Mouse (Mus musculus) heart, embryonic 10.5 days (tissue): Measurements from ENCODE around the gene Lin7c. TPM values are rescaled to one million over a fixed set of nuclear protein-coding genes. Genes with fewer than 3 reads are reported as not detected.

Experiments used
- DNase-seq: peaks from one replicate; pipeline ENCODE4 v3.0.0-alpha.2; 2017; ENCODE audit warnings: low spot score
- H3K27ac ChIP-seq: fragments of 300-500 bp; sonication (generic); 2 replicates; pipeline ENCODE4 v1.5.1; 2016; ENCODE audit warnings: mild to moderate bottlenecking
- H3K27me3 ChIP-seq: fragments of 300-500 bp; sonication (generic); 2 replicates; pipeline ENCODE4 v1.6.1; 2016; ENCODE audit warnings: mild to moderate bottlenecking; ENCODE audit not compliant: poor library complexity, insufficient read depth, severe bottlenecking
- H3K36me3 ChIP-seq: fragments of 300-500 bp; sonication (generic); 2 replicates; pipeline ENCODE4 v1.6.1; 2016; ENCODE audit warnings: mild to moderate bottlenecking, moderate library complexity
- H3K4me1 ChIP-seq: fragments of 300-500 bp; sonication (generic); 2 replicates; pipeline ENCODE4 v1.6.1; 2016; ENCODE audit warnings: mild to moderate bottlenecking
- H3K4me3 ChIP-seq: fragments of 300-500 bp; sonication (generic); 2 replicates; pipeline ENCODE4 v1.5.1; 2016; ENCODE audit warnings: mild to moderate bottlenecking, moderate library complexity
- H3K9me3 ChIP-seq: fragments of 300-500 bp; sonication (generic); 2 replicates; pipeline ENCODE4 v1.6.1; 2016; ENCODE audit warnings: mild to moderate bottlenecking, moderate library complexity
- WGBS: fragments of 180-500 bp; shearing (Covaris S2); methylation state at CpG from one replicate; pipeline ENCODE4 v1.1.7; 2016; 5-methylcytosine and 5-hydroxymethylcytosine counted together
- polyA plus RNA-seq: library from polyadenylated mRNA; unstranded; fragments of >200 nt; fragmentation: Nextera tagmentation; extraction: Ambion mirVana; gene quantifications from 2 replicates; pipeline ENCODE4 v1.2.1, GENCODE M21; 2016

Gene Lin7c
- polyA plus RNA-seq, 1 experiment from 2014 or later = 54.3 TPM

DNA sequence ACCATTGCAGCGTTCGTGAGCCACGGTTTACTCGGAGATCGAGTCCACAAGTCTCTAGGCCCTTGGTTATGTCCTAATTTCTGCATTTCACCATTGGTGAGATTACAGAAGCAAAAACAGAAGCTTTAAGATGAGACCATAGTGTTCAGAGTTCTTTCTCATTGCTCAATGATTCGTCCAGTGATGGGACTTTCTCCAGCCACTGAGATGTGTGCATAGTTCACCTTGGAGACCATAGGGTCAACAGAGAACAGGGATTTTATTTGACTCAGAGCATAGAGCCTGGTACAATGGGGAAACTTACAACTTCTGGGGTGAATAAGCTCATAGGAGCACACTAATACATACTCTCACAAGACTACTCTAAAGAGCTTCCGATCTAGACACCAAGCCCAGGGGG lies 29.8 kb downstream of the Lin7c start:
- Histone ChIP-seq H3K9me3 (no peaks in the 10 kb centered on the region), H3K27ac (peak overlapping the region; percentile 75), H3K36me3 (peaks cover under 1% of the 10 kb centered on the region; the same call in 1 of the 2 replicates), H3K4me3 (peak overlapping the region; percentile 19), H3K27me3 (no peaks in the 10 kb centered on the region), H3K4me1 (peaks cover 34% of the 10 kb centered on the region)
- WGBS = 80% methylated on average over 7 of the region's 7 CpGs
- no peak for DNase-seq

GRCm38 (mm10) chr2:109921298-109922035 lies 30.8 kb downstream of the Lin7c start:
- Histone ChIP-seq H3K4me3 (no peak overlapping the region), H3K36me3 (peaks cover 7% of the 10 kb centered on the region), H3K27ac (no peak overlapping the region), H3K27me3 (no peaks in the 10 kb centered on the region), H3K9me3 (no peaks in the 10 kb centered on the region), H3K4me1 (peaks cover 34% of the 10 kb centered on the region)
- no peak for DNase-seq
- 61% methylated on average over 8 of the region's 8 CpGs for WGBS

- Histone ChIP-seq H3K4me1 (peaks cover 31% of the 10 kb centered on the region), H3K36me3 (peaks cover 11% of the 10 kb centered on the region), H3K27me3 (no peaks in the 10 kb centered on the region), H3K27ac (no peak overlapping the region), H3K9me3 (no peaks in the 10 kb centered on the region), H3K4me3 (no peak overlapping the region)
- WGBS = 90% methylated on average over 3 of the region's 3 CpGs
- DNase-seq = no peak
These were observed 31.7 kb downstream of the Lin7c start for GRCm38 (mm10) chr2:109922306-109922705.

GRCm38 (mm10) chr2:109923031-109923430 lies 32.4 kb downstream of the Lin7c start:
- Histone ChIP-seq H3K4me1 (peaks cover 31% of the 10 kb centered on the region), H3K4me3 (no peak overlapping the region), H3K27me3 (no peaks in the 10 kb centered on the region), H3K36me3 (peaks cover 11% of the 10 kb centered on the region), H3K27ac (no peak overlapping the region), H3K9me3 (no peaks in the 10 kb centered on the region)
- no peak for DNase-seq
- 85% methylated on average over 3 of the region's 3 CpGs for WGBS

DNA sequence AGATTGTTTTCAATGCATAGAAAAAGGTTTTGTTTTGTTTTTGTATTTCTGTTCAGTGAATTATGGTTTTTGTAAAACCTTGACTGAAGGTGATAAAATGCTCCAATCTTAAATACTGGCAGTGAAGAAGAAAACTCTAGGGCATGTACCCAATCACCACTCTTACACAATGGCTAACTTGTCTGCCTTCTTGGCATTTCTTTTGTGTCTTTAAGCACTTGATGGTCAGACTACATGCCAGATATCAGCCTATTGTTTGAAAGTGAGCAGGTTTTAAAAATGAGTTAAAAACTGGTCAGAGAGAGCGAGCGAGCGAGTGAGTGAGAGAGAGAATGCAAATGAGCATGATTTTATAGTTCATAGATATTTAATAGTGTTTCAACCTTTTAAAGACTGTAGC lies 33.3 kb downstream of the Lin7c start:
- peaks cover 33% of the 10 kb centered on the region for H3K4me1 ChIP-seq

GRCm38 (mm10) chr2:109926984-109927383 lies 36.3 kb downstream of the Lin7c start:
- peaks cover 15% of the 10 kb centered on the region for H3K36me3 ChIP-seq
- WGBS = 94% methylated on average over 4 of the region's 4 CpGs
- peaks cover 22% of the 10 kb centered on the region for H3K4me1 ChIP-seq
- H3K27me3 ChIP-seq = no peaks in the 10 kb centered on the region
- no peak for DNase-seq
- no peaks in the 10 kb centered on the region for H3K9me3 ChIP-seq
- H3K27ac ChIP-seq = no peak overlapping the region
- H3K4me3 ChIP-seq = no peak overlapping the region

More for the DNA sequence above, 33.3 kb downstream of the Lin7c start:
- H3K36me3 ChIP-seq = peaks cover 11% of the 10 kb centered on the region
- H3K27ac ChIP-seq = no peak overlapping the region
- H3K27me3 ChIP-seq = no peaks in the 10 kb centered on the region
- no peak overlapping the region for H3K4me3 ChIP-seq
- DNase-seq = no peak
- H3K9me3 ChIP-seq = no peaks in the 10 kb centered on the region
- 92% methylated on average over 3 of the region's 3 CpGs for WGBS

GRCm38 (mm10) chr2:109927446-109927845 lies 36.8 kb downstream of the Lin7c start:
- WGBS = 84% methylated on average over 7 of the region's 7 CpGs
- Histone ChIP-seq H3K27ac (no peak overlapping the region), H3K9me3 (no peaks in the 10 kb centered on the region), H3K27me3 (no peaks in the 10 kb centered on the region), H3K36me3 (peaks cover 15% of the 10 kb centered on the region), H3K4me3 (no peak overlapping the region), H3K4me1 (peaks cover 26% of the 10 kb centered on the region)
- no peak for DNase-seq

- Histone ChIP-seq H3K36me3 (peaks cover 15% of the 10 kb centered on the region), H3K9me3 (no peaks in the 10 kb centered on the region), H3K4me1 (peaks cover 29% of the 10 kb centered on the region), H3K27me3 (no peaks in the 10 kb centered on the region), H3K4me3 (no peak overlapping the region), H3K27ac (no peak overlapping the region)
- DNase-seq = no peak
These were observed 37.2 kb downstream of the Lin7c start for GRCm38 (mm10) chr2:109927876-109928275.

- H3K27ac ChIP-seq = 0 out of 2 replicates have a peak overlapping the region, but pooled peaks have one; percentile 62
- H3K27me3 ChIP-seq = no peaks in the 10 kb centered on the region
- DNase-seq = no peak
- H3K36me3 ChIP-seq = peaks cover 15% of the 10 kb centered on the region
- H3K4me3 ChIP-seq = no peak overlapping the region
- 62% methylated on average over 4 of the region's 4 CpGs for WGBS
- H3K4me1 ChIP-seq = peaks cover 39% of the 10 kb centered on the region
- H3K9me3 ChIP-seq = no peaks in the 10 kb centered on the region
These were observed 38.1 kb downstream of the Lin7c start for GRCm38 (mm10) chr2:109928791-109929190.

DNA sequence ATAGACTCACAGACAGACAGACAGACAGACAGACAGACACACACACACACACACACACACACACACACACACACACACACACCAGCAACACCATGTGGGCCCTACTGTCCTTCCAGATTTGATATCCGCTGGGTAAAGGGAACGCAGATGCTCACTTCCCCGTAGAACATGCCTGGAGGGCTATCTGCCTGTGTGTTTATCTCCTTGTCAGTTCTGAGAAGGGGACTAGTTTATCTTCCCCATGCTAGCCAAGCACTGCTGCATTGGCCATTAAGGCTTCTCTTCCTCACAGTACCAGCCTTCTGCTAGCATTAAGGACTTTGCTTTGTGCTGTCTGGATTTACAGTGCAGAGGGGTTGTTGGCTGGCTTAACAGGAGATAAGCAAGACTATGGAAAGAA lies 38.6 kb downstream of the Lin7c start:
- no peaks in the 10 kb centered on the region for H3K9me3 ChIP-seq
- peaks cover 43% of the 10 kb centered on the region for H3K4me1 ChIP-seq
- DNase-seq = no peak
- H3K27me3 ChIP-seq = no peaks in the 10 kb centered on the region
- peak overlapping the region; percentile 62; the same call in 1 of the 2 replicates for H3K27ac ChIP-seq
- peaks cover 15% of the 10 kb centered on the region for H3K36me3 ChIP-seq
- H3K4me3 ChIP-seq = no peak overlapping the region
- 18% methylated on average over 3 of the region's 3 CpGs for WGBS

GRCm38 (mm10) chr2:109930366-109930765 lies 39.7 kb downstream of the Lin7c start:
- Histone ChIP-seq H3K4me3 (no peak overlapping the region), H3K9me3 (no peaks in the 10 kb centered on the region), H3K4me1 (peaks cover 47% of the 10 kb centered on the region), H3K27me3 (no peaks in the 10 kb centered on the region), H3K27ac (no peak overlapping the region), H3K36me3 (peaks cover 15% of the 10 kb centered on the region)
- WGBS = 92% methylated on average over 5 of the region's 5 CpGs
- DNase-seq = no peak

GRCm38 (mm10) chr2:109930771-109931170 lies 40.1 kb downstream of the Lin7c start:
- no peak overlapping the region for H3K4me3 ChIP-seq
- no peak overlapping the region for H3K27ac ChIP-seq
- no peaks in the 10 kb centered on the region for H3K27me3 ChIP-seq
- no peaks in the 10 kb centered on the region for H3K9me3 ChIP-seq
- peaks cover 12% of the 10 kb centered on the region for H3K36me3 ChIP-seq
- WGBS = 94% methylated on average over 4 of the region's 4 CpGs
- no peak for DNase-seq
- peaks cover 50% of the 10 kb centered on the region for H3K4me1 ChIP-seq

DNA sequence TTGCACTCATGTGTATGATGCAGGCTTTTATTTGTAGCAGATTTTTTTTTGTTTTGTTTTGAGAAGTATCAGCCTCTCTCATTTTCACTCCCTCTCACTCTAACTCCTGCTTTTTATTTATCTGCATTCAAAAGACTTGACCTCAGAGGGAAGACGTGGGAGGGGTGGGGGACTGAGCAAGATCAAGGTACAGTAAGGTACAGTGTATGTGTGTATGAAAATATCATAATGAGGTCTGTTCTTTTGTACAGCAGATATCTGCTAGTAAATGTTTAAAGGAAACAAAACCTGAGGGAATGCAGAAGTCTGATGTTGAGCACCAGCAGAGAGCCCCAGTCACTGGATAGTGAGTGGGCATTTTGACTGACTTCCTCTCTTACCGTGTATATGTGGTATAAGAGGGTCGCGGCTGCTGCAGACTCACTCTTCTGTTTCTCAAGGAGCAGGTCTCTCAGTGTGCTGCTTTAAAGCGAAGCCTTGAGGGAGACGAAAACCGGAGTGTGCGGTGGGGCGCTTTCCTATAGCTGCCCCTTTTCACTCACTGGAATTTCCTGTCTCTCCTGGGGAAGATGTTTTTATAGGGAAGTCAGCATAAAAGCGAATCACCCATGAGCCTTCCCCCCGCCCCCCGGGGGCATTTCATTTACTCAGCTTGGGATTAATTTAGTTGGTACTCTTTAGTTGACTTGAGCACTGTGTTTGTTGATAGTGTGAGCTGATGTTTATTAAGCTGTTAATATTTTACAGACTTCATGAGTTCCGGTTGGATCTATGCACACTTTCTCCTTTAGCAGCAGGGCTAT lies 41.5 kb downstream of the Lin7c start:
- H3K36me3 ChIP-seq = peaks cover 4% of the 10 kb centered on the region; the same call in 1 of the 2 replicates
- DNase-seq = no peak
- H3K4me3 ChIP-seq = no peak overlapping the region
- H3K27me3 ChIP-seq = no peaks in the 10 kb centered on the region
- H3K9me3 ChIP-seq = no peaks in the 10 kb centered on the region
- WGBS = 44% methylated on average over 13 of the region's 13 CpGs
- H3K27ac ChIP-seq = peak overlapping the region; percentile 67
- peaks cover 60% of the 10 kb centered on the region for H3K4me1 ChIP-seq
